Mouse (Mus musculus): ENCODE results near the gene Gmppb.

Gene Gmppb

DNA sequence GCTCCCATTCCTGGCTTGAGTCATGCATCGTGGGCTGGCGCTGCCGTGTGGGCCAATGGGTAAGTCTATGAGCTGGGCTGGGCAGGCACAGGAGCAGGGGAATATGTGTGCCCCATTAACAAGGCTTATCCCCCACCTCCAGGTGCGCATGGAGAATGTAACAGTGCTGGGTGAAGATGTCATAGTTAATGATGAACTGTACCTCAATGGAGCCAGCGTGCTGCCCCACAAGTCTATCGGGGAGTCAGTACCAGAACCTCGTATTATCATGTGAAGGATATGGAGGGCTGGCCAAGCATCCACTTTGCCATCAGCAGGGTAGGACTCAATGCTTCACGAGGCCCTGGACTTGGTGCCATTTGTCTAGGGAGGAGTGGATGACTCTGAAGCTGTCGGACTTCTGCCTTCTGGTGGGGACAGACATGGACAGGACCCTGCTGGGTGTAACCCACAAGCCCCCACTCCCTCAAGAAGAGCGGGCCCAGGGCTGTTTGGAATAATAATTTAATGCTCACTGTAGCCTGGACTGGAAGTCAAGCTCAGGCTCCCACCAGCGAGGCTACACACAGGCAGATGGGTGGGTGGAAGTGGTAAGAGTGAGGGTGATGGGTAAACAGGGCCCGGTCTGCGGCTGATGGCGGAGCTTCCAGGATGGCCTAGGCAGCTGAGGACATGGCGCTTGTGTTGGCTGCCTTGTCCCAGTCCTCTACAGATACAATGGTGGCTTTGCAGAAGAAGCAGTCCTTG, 2.3 kb downstream of the Gmppb start:
- no peak for DNase-seq (ENCODE audit: low spot score)

GRCm38 (mm10) chr9:108051931-108052220, 2.8 kb downstream of the Gmppb start:
- DNase-seq (ENCODE audit: low spot score), result no peak

- no peak for DNase-seq (ENCODE audit: low spot score)
Observed at GRCm38 (mm10) chr9:108052411-108052810, 3.4 kb downstream of the Gmppb start.

- peak; percentile 96 for DNase-seq (ENCODE audit: low spot score)
Observed at GRCm38 (mm10) chr9:108052885-108053664, 4.0 kb downstream of the Gmppb start, which contains the start of gene Amigo3. Gene Amigo3, plus strand, starts transcription at chr9:108053159.

DNA sequence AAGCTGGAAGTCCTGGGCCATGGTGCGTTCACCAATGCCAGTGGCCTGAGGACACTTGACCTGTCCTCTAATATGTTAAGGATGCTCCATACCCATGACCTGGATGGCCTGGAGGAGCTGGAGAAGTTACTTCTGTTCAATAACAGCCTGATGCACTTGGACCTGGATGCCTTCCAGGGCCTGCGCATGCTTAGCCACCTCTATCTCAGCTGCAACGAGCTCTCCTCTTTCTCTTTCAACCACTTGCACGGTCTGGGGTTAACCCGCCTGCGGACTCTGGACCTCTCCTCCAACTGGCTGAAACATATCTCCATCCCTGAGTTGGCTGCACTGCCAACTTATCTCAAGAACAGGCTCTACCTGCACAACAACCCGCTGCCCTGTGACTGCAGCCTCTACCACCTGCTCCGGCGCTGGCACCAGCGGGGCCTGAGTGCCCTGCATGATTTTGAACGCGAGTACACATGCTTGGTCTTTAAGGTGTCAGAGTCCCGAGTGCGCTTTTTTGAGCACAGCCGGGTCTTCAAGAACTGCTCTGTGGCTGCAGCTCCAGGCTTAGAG, 4.7 kb downstream of the Gmppb start:
- no peak for DNase-seq (ENCODE audit: low spot score)

GRCm38 (mm10) chr9:108054331-108055040, 5.4 kb downstream of the Gmppb start:
- no peak for DNase-seq (ENCODE audit: low spot score)

DNA sequence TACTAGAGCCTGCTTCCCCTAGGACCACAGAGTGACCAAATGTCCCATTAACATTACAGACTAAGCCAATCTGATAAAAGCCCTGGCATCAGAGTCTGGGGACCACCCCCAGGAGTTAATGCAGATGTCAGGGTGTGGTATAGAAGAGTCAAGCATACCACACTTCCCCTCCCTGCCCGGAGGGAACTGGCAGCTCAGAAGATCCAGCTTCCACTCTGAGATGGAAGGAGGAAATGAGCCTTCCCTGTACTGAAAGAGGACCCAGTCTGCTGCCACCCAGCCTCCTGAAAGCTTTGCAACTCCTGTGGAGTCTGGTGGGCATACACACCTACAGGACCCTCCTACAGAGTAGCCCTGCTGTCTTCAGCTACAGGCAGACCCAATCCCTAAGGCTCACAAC, 6.0 kb downstream of the Gmppb start:
- no peak for DNase-seq (ENCODE audit: low spot score)

- DNase-seq (ENCODE audit: low spot score), result no peak
Observed at GRCm38 (mm10) chr9:108055661-108056237, 6.7 kb downstream of the Gmppb start.

DNA sequence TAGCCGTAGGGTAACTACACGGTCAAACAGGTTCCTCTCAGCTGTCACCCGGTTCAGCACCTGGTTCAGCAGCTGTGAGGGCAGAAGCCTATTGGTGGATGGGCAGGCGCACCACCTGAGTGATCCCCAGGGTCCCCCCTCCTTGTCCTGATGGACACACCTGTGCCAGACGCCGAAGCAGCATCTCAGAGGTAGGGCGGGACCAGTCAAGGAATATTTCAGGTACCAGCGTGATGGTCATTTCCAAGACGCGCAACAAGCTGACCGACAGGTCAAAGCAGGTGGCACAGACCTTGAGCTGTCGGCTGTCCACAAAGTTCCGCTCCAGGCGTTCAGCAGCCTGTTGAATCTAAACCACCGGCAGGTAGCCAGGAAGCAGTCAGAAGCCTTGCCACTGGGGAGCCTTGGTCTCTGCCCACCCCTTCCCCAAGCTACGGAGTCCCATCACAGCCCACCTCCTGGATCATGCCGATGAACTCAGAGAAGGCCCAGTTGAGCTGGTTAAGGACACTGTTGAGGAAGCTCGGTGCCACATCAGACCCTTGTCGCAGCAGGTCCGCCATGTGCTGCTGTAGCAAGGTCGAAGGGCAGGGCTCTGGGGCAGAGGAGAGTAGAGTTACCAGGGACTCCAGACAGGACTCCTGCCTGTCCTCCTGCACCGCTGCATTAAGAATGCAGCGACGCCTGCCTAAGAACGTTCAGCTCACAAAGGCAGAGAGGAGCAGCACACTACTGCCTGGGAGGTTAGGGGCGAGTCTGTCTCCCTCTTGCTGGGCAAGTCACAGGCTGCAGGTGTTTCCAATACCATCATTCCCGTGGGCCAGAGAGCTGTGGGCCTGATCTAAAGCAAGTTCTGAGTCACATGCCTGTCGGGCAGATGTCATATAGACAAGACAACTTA, 7.6 kb downstream of the Gmppb start:
- DNase-seq (ENCODE audit: low spot score), result no peak

DNA sequence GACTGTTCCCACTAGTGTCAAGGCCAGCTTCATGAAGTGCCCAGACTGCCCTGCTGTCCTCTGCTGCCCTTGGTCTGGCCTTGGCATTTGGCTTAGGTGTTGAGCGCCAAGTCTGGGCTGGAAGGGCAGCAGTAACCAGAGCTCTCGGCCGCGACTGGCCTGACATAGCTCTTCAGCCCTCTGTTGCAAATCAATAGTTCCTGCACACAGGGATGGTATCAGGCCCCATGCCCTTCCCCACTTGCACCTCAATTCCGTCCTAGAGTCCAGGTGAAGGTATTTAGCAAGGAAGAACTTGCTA, 8.2 kb downstream of the Gmppb start:
- no peak for DNase-seq (ENCODE audit: low spot score)

- no peak for DNase-seq (ENCODE audit: low spot score)
Observed at GRCm38 (mm10) chr9:108058291-108058690, 9.2 kb downstream of the Gmppb start.

GRCm38 (mm10) chr9:108062142-108062541, 13.1 kb downstream of the Gmppb start:
- no peak for DNase-seq (ENCODE audit: low spot score)

GRCm38 (mm10) chr9:108063361-108063760, 14.3 kb downstream of the Gmppb start:
- DNase-seq (ENCODE audit: low spot score), result no peak

DNA sequence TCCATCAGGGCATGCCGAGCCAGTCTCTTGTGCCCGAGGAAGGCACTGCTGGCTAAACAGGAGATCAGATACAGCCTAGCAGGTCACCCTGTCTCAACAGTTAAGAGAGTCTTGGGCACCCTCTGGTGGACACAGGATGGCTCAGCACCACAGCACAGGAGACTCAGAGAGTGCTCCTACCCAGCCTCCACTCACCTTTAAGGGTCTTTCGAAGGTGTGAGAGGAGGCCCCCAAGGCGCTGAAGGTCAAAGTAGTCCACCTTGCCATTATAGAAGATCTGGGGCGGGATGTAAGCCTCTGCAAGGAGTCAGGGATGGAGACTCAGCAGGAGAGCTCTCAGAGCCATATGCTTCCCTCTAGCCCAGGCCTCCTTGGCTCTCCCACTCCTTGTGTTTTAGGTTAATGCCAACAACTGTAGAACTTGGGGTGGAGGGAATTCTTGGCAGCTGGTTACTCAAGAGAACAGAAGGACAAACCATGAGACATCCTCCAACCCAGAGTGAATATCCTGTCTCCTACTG, 16.5 kb downstream of the Gmppb start:
- peak; percentile 56 for DNase-seq (ENCODE audit: low spot score)

DNA sequence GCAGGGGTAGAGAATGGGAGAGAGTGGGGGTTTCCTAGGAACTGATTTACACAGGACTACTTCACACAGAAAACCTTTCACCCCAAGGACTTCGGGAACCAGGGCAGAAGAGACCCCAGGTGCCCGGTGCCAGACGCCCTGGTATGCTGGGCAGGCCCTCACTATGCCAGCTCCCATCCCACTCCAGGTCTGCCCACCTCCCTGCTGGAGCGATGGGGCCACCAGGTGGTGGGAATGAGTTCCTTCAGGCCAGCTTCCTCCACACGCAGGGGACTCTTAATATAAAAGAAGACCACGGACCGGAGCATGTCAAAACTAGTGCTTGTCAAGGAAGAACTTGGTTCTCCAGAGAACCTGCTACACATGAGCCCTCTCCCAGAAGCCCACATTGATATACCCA, 18.2 kb downstream of the Gmppb start:
- no peak for DNase-seq (ENCODE audit: low spot score)

GRCm38 (mm10) chr9:108067900-108068299, 18.9 kb downstream of the Gmppb start:
- peak; percentile 81 for DNase-seq (ENCODE audit: low spot score)

GRCm38 (mm10) chr9:108069007-108069406, 20.0 kb downstream of the Gmppb start:
- DNase-seq (ENCODE audit: low spot score), result no peak

DNA sequence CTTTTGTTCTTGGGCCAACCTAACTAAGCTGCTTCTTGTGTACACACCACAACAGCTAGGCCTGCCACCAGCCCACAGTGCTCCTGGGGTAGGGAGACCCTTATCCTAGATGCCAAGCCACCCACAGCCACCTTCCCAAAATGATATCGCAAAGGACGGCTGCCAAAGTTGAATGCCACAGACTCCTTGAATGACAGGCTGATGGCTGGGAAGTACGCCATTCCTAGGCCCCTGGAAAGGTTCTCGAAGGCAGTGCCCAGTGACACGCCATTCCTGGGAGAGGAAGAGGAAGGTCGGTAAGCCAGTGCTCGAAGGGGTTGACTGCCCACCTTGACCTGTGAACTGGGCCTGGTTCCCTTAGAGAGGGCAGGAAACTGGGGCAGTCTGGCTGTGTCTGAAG, 20.5 kb downstream of the Gmppb start:
- DNase-seq (ENCODE audit: low spot score), result no peak

GRCm38 (mm10) chr9:108071801-108072200, 22.8 kb downstream of the Gmppb start:
- no peak for DNase-seq (ENCODE audit: low spot score)

- DNase-seq (ENCODE audit: low spot score), result no peak
Observed at GRCm38 (mm10) chr9:108072481-108072924, 23.5 kb downstream of the Gmppb start.
